Mouse (Mus musculus): Measurements from ENCODE around the gene Gm9903. TPM values are rescaled to one million over a fixed set of nuclear protein-coding genes. Genes with fewer than 3 reads are reported as not detected.

Gene Gm9903
- total and polyA plus RNA-seq, 3 experiments: 0.16 to 0.26 (median 0.21) TPM

DNA sequence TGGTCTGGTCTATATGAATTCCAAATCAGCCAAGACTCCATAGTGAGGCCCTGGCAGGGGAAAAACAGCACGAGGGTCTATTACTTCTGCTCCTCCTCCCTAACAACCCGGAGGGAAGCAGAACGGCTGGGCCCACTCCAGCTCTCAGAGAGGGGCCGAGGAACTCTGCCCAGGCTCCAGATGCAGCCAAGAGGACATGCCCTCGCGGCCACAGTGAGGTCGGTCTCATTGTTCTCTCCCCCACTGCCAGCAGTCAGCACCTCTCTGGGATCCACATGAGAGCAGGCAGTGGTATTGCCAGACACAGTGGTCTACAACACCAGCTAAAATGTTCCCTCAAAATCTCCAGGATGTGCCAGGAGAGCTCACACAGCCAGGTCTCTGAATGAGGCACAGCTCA is 23.1 kb upstream of the Gm9903 start:
- in situ Hi-C loops (cut with MboI; ENCODE audit: low pct_ligation_motif_present, low pct_unique_long_range_greater_than_20kb, low sequenced_read_pairs) (no loop called here), dilution Hi-C loops (cut with MboI; ENCODE audit: extremely low pct_ligation_motif_present, extremely low pct_unique_long_range_greater_than_20kb, low sequenced_read_pairs) (no loop called here)
- DNase-seq (ENCODE audit: extremely low read depth): no peak
- Histone ChIP-seq H3K9ac (ENCODE audit: insufficient read depth, low read depth) (no peak overlapping the region), H3K36me3 (replicated peaks in 1 of 2; ENCODE audit: control insufficient read depth in 1 of 2, insufficient read depth in 1 of 2, low read length in 1 of 2) (peaks cover 63 to 95% of the 10 kb centered on the region in 2 experiments), H3K27ac (ENCODE audit: insufficient read depth, low read depth) (no peak overlapping the region), H3K4me3 (replicated peaks in 1 of 3; ENCODE audit: low read depth in 2 of 3, low read length in 2 of 3, poor library complexity in 1 of 3) (no peak overlapping the region), H3K27me3 (replicated peaks) (no peaks in the 10 kb centered on the region), H3K9me3 (replicated peaks; ENCODE audit: low read length) (no peaks in the 10 kb centered on the region), H3K4me2 (ENCODE audit: insufficient read depth, low read depth, poor library complexity, severe bottlenecking) (no peak overlapping the region), H3K4me1 (ENCODE audit: control insufficient read depth in 1 of 2, insufficient read depth in 2 of 2) (peaks cover 0 to 12% of the 10 kb centered on the region in 2 experiments; a peak in 1 of 4 replicates), H3K79me2 (replicated peaks; ENCODE audit: control insufficient read depth, extremely low read depth, insufficient read depth, poor library complexity, severe bottlenecking) (no peaks in the 10 kb centered on the region)
- TF ChIP-seq POLR2AphosphoS2 (IDR thresholded peaks at IDR 0.05; ENCODE audit: low read depth, low read length) (no peak), NRF1 (IDR thresholded peaks at IDR 0.05; ENCODE audit: low read depth, low read length) (no peak), RAD21 (IDR thresholded peaks at IDR 0.05; ENCODE audit: low read depth, low read length) (no peak), IRF4 (IDR thresholded peaks at IDR 0.05; ENCODE audit: low read depth, low read length) (no peak), POLR2A (IDR thresholded peaks at IDR 0.05; ENCODE audit: low read depth, low read length) (no peak), MAX (IDR thresholded peaks at IDR 0.05; ENCODE audit: low read length) (no peak), MAZ (IDR thresholded peaks at IDR 0.05; ENCODE audit: low read depth, low read length) (no peak), PAX5 (IDR thresholded peaks at IDR 0.05; ENCODE audit: low read length) (no peak), E2F4 (IDR thresholded peaks at IDR 0.05; ENCODE audit: insufficient replicate concordance, low read depth, low read length) (no peak), HCFC1 (IDR thresholded peaks at IDR 0.05; ENCODE audit: low read depth, low read length) (no peak), CTCF (conservative IDR thresholded peaks at IDR 0.05 in 1 of 2, IDR thresholded peaks at IDR 0.05 in 1 of 2; ENCODE audit: low read depth in 2 of 2, low read length in 2 of 2) (no peak), CHD1 (IDR thresholded peaks at IDR 0.05; ENCODE audit: low read depth, low read length) (no peak), USF2 (conservative IDR thresholded peaks at IDR 0.05; ENCODE audit: low read depth, low read length) (no peak), BHLHE40 (IDR thresholded peaks at IDR 0.05; ENCODE audit: low read depth, low read length) (no peak), TBP (conservative IDR thresholded peaks at IDR 0.05; ENCODE audit: low read depth, low read length) (no peak)

DNA sequence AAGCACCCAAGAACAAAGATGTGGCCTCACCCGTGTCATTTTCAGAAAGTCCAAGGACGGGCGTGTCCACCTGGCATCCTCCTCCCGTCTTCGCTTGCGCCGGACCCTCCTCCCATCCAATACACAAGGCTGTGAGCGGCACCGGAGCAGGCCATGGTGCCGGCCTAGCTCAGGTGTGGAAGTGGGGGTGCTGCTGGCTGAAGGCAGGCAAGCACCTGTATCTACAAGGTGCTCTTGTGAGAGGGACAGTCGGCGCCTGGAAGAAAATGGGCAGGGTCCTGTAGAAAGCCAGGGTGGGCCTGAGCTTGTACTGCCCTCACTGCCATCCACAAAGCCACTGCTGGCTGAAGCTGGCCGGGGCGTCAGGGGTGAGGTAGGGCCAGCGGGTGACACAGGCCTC is 22.3 kb upstream of the Gm9903 start:
- H3K27ac ChIP-seq (ENCODE audit: insufficient read depth, low read depth): no peak overlapping the region
- in situ Hi-C loops (cut with MboI; ENCODE audit: low pct_ligation_motif_present, low pct_unique_long_range_greater_than_20kb, low sequenced_read_pairs) (no loop called here), dilution Hi-C loops (cut with MboI; ENCODE audit: extremely low pct_ligation_motif_present, extremely low pct_unique_long_range_greater_than_20kb, low sequenced_read_pairs) (no loop called here)
- no peak for DNase-seq (ENCODE audit: extremely low read depth)
- peaks cover 66 to 95% of the 10 kb centered on the region in 2 experiments for H3K36me3 ChIP-seq (replicated peaks in 1 of 2; ENCODE audit: control insufficient read depth in 1 of 2, insufficient read depth in 1 of 2, low read length in 1 of 2)
- H3K9ac ChIP-seq (ENCODE audit: insufficient read depth, low read depth): no peak overlapping the region
- TF ChIP-seq HCFC1 (IDR thresholded peaks at IDR 0.05; ENCODE audit: low read depth, low read length): no peak
- TF ChIP-seq NRF1 (IDR thresholded peaks at IDR 0.05; ENCODE audit: low read depth, low read length): no peak
- TF ChIP-seq EP300 (IDR thresholded peaks at IDR 0.05; ENCODE audit: low read length): no peak
- no peak for TF ChIP-seq TCF12 (IDR thresholded peaks at IDR 0.05; ENCODE audit: low read depth, low read length)
- no peak for TF ChIP-seq E2F4 (IDR thresholded peaks at IDR 0.05; ENCODE audit: insufficient replicate concordance, low read depth, low read length)
- no peak for TF ChIP-seq ELF1 (IDR thresholded peaks at IDR 0.05; ENCODE audit: low read depth, low read length)
- no peak for TF ChIP-seq MEF2A (IDR thresholded peaks at IDR 0.05; ENCODE audit: borderline replicate concordance, low read depth, low read length)
- no peak for TF ChIP-seq UBTF (IDR thresholded peaks at IDR 0.05; ENCODE audit: low read depth, low read length)
- no peak overlapping the region for H3K4me2 ChIP-seq (ENCODE audit: insufficient read depth, low read depth, poor library complexity, severe bottlenecking)
- H3K27me3 ChIP-seq (replicated peaks): no peaks in the 10 kb centered on the region
- no peaks in the 10 kb centered on the region for H3K9me3 ChIP-seq (replicated peaks; ENCODE audit: low read length)
- no peak overlapping the region for H3K4me3 ChIP-seq (replicated peaks in 1 of 3; ENCODE audit: low read depth in 2 of 3, low read length in 2 of 3, poor library complexity in 1 of 3)
- H3K79me2 ChIP-seq (replicated peaks; ENCODE audit: control insufficient read depth, extremely low read depth, insufficient read depth, poor library complexity, severe bottlenecking): no peaks in the 10 kb centered on the region
- peaks cover 0 to 4% of the 10 kb centered on the region in 2 experiments; a peak in 1 of 4 replicates for H3K4me1 ChIP-seq (ENCODE audit: control insufficient read depth in 1 of 2, insufficient read depth in 2 of 2)

All from CH12.LX (cell line).